Mouse (Mus musculus): ENCODE data around the gene Ece1.

DNA sequence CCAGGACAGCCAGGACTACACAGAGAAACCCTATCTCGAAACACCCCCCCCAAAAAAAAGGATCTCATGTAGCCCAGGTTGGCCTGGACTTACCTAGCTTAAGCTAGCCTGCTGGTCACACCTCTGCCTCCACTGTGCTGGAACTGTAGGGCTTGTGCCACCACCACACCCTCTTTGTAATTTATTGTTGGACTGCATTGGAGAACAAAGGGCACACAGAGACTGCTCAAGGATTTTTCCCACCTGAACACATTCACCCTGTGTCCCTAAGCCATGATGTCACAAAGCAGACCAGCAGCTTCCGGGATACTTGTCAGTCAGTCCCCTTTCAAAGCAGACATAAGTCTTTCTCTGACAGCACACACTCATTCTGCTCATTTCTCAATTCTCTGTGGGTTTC, 3.7 kb upstream of the Ece1 start:
- no peak for TF ChIP-seq CTCF (IDR thresholded peaks at IDR 0.05; ENCODE audit: low read depth)
- TF ChIP-seq EP300 (optimal IDR thresholded peaks at IDR 0.05) = no peak

Measured in stomach, postnatal 0 days (tissue).